Mouse (Mus musculus): ENCODE data around the gene Tmem9b. TPM values are rescaled to one million over a fixed set of nuclear protein-coding genes. Genes with fewer than 3 reads are reported as not detected.

Gene Tmem9b
- 10 to 100 TPM; 36.7 to 37.7 TPM for total RNA-seq (2021)

DNA sequence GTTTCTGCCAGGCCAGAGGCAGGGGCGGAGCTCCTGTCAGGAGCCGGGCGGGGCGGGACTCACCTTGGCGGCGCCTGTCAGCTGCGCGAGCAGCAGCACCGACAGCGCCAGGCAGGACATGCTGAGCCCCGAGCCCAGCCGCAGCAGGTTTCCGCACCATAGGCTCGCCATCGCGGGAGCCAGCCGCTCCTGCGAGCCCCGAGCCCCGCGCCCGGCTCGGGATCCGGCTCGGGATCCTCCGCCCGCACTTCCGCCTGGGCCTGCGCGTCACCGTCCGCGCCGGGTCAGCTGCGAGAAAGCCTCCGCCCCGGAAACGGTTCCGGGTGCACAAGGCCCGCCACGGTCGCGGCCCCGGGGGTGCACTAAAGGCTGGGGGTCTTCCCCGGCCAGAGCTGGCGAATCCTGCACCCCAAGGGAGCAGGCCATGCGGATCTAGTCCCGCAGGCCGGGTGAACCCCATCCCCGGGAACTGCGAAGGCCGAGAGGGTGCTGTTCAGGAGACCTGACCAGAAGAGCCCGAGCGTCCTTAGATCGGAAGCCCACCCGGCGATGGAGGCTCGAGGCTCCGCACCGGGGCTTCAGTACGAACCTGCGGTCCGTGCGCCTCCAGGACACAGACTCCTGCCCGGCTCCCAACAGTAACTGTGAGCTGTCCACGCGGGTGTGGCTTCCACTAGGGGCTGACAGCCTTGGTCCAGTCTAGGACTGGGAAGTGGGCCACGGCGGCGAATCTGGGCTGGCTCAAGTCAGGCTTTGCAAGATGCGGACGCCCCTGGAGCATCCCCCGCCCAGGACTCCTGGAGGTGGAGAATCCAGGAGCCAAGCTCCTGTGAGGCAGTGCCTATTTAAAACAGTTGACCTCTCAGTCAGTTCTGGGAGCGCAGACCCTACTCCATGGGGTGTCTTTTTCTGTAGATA, at the start of gene Tmem9b:
Gene Tmem9b, minus strand, starts transcription at position 868 of the 918 bp plus-strand sequence.
- intact Hi-C loops (cut with DNase I) = no loop called here
- peak; percentile 88 for DNase-seq

DNA sequence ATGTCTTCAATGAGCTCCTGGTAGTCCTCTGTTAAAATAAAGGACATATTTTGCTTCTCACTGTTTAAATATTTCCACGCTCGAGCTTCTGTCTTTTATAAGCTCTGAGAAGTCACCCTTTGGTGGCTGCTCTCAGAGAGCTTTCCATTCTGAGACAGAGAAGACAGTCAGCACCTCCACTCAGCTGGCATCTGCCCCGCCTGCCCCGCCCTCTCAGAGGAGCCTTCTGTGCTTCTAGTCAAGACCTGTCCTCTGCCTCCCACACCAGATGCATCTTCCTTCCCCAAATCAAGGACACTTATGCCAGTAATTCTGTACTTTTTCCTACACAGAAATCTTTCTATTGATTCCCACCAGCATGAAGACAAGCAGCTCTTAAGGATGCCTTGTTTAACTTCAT, 48.0 kb upstream of the Tmem9b start:
- no peak for DNase-seq
- intact Hi-C loops (cut with DNase I) = no loop called here

GRCm38 (mm10) chr7:109799168-109799567, 46.5 kb upstream of the Tmem9b start:
- intact Hi-C loops (cut with DNase I) = no loop called here
- no peak for DNase-seq

GRCm38 (mm10) chr7:109795564-109795963, 42.9 kb upstream of the Tmem9b start:
- intact Hi-C loops (cut with DNase I) = no loop called here

DNA sequence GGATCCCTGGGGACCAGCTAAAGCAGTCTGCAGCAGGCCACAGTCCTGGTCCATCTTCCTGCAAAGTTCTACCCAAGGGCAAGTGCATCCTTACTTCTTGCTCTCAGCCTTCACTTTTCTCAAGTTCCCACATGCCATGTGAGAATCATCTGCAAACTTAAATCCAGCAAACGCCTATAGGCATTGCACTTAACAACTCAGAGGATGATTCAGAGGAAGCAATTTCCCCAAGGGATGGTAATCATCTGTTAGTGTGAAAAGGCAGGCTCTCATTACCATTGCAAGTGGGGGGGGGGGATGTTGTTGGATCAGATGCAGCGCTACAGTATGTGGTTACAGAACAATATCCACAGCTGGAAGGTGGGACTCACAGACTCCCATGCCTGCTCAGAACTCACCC, 41.9 kb upstream of the Tmem9b start:
- intact Hi-C loops (cut with DNase I) = loop anchor here (5.0 kb wide), 1 partner anchor 87 kb away; no protein-coding TSS in a partner anchor
- DNase-seq = no peak

More at GRCm38 (mm10) chr7:109795564-109795963, 42.9 kb upstream of the Tmem9b start:
- DNase-seq = peak; percentile 36 to 41

- DNase-seq = peak; percentile 71 to 80
- intact Hi-C loops (cut with DNase I) = loop anchor here (5.0 kb wide), 1 partner anchor 85 kb away; no protein-coding TSS in a partner anchor
Measured at GRCm38 (mm10) chr7:109792759-109793158, 40.1 kb upstream of the Tmem9b start.

- intact Hi-C loops (cut with DNase I) = loop anchor here (5.0 kb wide), 1 partner anchor 84 kb away; no protein-coding TSS in a partner anchor
- no peak for DNase-seq
Measured at GRCm38 (mm10) chr7:109790818-109791217, 38.1 kb upstream of the Tmem9b start.

- DNase-seq = no peak
- intact Hi-C loops (cut with DNase I) = loop anchor here (2.0 kb wide), 1 partner anchor 87 kb away; no protein-coding TSS in a partner anchor
Measured at GRCm38 (mm10) chr7:109787860-109788259, 35.2 kb upstream of the Tmem9b start.

- DNase-seq = no peak
- intact Hi-C loops (cut with DNase I) = no loop called here
Measured at GRCm38 (mm10) chr7:109783281-109783680, 30.6 kb upstream of the Tmem9b start.

GRCm38 (mm10) chr7:109781470-109782203, 29.0 kb upstream of the Tmem9b start, which contains the start of gene Nrip3:
TSS of gene Nrip3 (minus strand) at chr7:109782025.
- intact Hi-C loops (cut with DNase I) = no loop called here
- DNase-seq = peak; percentile 60 to 70

- no peak for DNase-seq
- intact Hi-C loops (cut with DNase I) = no loop called here
Measured at GRCm38 (mm10) chr7:109781087-109781469, 28.4 kb upstream of the Tmem9b start.

- no peak for DNase-seq
- intact Hi-C loops (cut with DNase I) = no loop called here
Measured at GRCm38 (mm10) chr7:109772251-109772650, 19.6 kb upstream of the Tmem9b start.

GRCm38 (mm10) chr7:109768699-109769383, 16.2 kb upstream of the Tmem9b start:
- intact Hi-C loops (cut with DNase I) = no loop called here

GRCm38 (mm10) chr7:109767575-109768350, 15.1 kb upstream of the Tmem9b start:
- no peak for DNase-seq
- intact Hi-C loops (cut with DNase I) = no loop called here

More at GRCm38 (mm10) chr7:109768699-109769383, 16.2 kb upstream of the Tmem9b start:
- DNase-seq = no peak

DNA sequence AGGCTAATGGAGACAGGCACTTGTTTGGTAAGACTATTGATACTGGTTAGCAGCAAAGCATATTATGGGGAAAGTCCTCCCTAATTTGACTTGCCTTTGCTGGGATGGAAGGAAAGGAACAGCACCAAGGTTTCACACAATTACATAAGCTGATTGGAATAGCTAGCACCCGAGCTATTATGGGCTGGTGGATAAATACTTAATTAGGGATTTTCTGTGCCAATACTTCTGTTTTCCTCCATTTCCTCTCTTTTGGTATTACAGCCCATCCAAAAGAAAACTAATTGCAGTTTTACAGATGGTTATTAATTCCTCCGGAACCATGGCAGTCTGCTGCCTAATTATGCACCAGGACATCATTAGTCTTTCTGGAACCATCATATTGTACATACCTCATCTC, 11.3 kb upstream of the Tmem9b start:
- intact Hi-C loops (cut with DNase I) = no loop called here
- no peak for DNase-seq

DNA sequence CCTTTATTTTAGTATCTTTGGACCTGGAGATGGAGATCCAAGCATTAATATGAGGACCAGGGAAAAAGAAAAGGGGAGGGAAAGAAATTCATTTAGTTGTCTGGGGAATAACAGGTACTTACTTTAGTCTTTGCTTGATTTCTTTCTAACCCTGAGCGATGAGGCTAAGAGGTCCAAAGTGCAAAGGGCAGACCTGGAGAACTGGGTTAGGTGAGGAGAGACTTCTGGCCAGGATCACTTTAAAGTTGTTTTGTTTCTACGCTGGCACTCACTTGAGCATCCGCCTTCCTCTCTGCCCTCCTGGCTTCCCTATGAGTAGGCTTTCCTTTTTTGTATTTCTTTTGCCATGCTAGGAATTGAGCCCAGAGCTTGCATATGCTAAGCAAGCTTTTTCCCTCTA, 3.6 kb upstream of the Tmem9b start:
- no peak for DNase-seq
- intact Hi-C loops (cut with DNase I) = no loop called here

DNA sequence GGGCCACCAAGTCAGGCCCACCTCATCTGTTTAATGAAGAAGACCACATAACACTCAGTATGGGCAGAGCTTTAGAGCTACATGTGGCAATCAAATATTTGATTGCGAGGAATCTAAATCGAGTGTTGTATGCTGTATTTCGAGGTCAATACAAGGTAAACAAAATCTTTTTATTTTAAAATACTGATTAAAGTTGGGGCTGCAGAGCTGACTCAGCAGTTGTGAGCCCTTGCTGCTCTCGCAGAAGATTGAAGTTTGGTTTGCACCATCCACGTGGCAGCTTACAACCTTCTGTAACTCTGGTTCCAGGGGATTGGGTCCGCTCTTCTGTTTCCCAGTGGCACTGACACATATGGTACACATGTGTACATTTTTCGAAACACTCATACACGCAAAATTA, 1.4 kb upstream of the Tmem9b start:
- intact Hi-C loops (cut with DNase I) = no loop called here
- no peak for DNase-seq

DNA sequence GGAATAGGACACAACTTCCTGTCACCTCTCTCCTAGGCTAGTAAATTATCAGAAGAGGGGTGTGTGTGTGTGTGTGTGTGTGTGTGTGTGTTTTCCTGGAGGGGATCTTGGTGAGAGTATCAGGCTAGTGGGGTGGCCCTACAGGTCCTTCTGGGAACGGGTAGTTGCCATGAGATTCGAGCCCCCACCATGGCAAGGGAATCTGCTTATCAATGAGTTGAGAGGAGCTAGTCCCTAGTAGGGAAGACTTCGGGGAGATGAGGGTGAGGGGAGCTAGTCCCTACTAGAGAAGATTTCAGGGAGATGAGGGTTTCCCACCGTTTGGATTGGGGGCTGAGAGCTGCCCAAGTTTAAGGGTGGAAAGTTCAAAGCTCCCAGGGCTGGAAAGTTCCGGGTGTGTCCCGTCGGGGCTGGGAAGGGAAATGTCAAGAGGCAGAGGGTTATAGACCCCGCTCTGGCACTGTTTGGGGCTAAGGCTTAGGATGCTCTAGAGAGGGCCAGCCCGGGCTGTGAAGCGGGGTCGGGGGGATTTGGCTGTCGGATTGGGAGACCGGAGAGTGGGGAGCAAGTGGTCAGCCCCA, 1.2 kb downstream of the Tmem9b start:
- intact Hi-C loops (cut with DNase I) = no loop called here
- peak in 1 of 2 experiments; percentile 22 for DNase-seq

GRCm38 (mm10) chr7:109747747-109748146, 4.9 kb downstream of the Tmem9b start:
- no peak for DNase-seq
- intact Hi-C loops (cut with DNase I) = no loop called here

- intact Hi-C loops (cut with DNase I) = no loop called here
- no peak for DNase-seq
Measured at GRCm38 (mm10) chr7:109741703-109742102, 11.0 kb downstream of the Tmem9b start.

All from heart, postnatal 10 days (tissue).